Mouse (Mus musculus): ENCODE measurements at regions not wholly inside any gene's neighbourhood (a gene's known extent, or its start where the extent isn't known, plus 50 kb on each side); places are given as distances from the start of the nearest gene placed in this dataset.

GRCm38 (mm10) chr9:120766881-120767280 is 162.1 kb upstream of the Ctnnb1 start:
- peak; percentile 2 for DNase-seq (ENCODE audit: low spot score)

DNA sequence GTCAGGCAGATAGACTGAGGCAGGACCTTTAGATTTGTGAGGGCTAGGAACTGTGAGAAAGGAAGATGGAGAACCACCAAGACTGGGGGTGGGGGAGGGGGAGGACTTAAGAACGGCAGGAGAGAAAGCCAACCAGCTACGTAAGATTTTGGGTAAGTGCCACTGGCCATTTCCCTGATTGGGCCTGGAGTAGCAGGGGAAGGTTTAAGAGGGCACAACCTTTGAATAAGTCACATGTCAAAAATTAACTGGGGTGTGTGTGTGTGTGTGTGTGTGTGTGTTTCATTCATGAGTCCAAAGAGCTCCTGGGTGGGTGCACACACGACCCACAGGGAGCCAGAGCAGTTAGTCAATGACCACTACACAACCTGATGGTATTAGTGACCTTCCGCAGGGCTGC is 161.6 kb upstream of the Ctnnb1 start:
- DNase-seq (ENCODE audit: low spot score), result no peak

DNA sequence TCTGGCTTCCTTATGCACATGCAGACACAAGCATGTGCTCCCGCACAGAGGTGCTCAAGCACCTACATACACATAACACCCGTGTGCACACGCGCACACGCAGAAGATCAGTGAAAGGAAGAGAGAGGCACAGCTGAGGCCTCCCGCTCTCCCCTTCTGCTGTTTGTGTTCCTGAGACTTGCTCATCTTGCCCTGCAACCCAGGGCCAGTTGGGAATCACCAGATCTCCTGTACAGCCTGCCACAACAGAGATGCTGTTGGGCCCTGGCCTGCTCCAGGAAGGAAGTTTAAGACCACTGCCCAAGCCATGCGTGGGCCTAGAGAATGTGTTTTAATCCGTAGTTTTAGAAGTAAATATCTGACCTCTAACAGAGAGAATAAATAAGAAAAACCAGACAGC is 160.0 kb upstream of the Ctnnb1 start:
- peak; percentile 14 for DNase-seq (ENCODE audit: low spot score)

DNA sequence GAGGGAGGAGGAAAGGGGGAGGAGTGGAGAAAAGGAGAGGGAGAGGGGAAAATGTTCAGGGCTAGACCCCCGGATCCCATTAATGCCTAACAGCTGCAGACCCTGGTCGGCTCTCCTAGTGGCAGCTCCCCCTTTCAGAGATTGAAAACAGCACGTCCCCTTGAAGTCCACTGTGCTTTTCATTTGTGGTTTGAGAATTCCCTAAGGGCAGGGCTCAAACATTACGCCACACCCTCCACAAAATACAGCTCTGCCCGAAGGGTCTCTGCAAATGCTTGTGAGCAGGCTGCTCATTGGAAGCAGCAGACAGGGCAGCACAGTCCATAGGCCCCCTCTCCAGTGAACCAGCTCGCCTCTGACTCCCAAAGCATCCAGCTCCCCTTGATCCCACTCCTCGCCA is 159.3 kb upstream of the Ctnnb1 start:
- peak; percentile 13 for DNase-seq (ENCODE audit: low spot score)

DNA sequence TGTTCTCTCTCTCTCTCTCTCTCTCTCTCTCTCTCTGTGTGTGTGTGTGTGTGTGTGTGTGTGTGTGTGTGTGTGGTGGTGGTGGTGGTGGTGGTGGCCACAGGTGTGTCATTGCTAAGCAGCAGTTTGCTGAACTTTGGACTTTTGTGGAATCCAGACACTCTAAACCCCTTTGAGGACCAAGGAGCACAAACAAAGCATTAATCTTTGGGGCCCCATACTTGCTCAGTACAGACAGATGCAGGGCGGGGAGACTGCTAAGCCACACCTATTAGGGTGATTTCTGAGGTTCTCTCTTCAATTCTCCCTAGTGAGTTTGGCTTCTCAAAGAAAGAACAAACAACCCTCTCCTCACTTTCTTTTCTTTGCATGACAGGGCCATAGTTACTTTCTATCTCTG is 158.1 kb upstream of the Ctnnb1 start:
- peak; percentile 1 for DNase-seq (ENCODE audit: low spot score)

- peak; percentile 12 for DNase-seq (ENCODE audit: low spot score)
These were observed 157.0 kb upstream of the Ctnnb1 start for GRCm38 (mm10) chr9:120771896-120772530.

DNA sequence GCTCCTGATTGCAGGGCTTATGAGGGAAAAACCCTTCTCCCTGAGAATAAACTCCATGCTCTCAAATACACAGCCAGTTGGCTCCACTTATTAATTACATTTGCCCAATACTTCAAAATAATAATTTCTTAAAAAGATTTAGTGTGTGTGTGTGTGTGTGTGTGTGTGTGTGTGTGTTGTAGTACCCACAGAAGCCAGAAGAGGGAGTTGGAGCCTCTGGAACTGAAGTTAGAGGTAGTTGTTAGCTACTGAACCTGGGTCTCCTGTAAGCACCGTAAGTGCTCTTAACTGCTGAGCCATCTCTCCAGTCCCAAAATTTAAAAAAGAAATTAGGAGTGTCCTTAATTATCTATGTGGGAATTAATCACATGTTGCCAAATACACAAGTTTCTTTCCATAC is 154.8 kb upstream of the Ctnnb1 start:
- DNase-seq (ENCODE audit: low spot score), result no peak

- no peak for DNase-seq (ENCODE audit: low spot score)
These were observed 154.2 kb upstream of the Ctnnb1 start for GRCm38 (mm10) chr9:120774772-120775171.

- DNase-seq (ENCODE audit: low spot score), result no peak
These were observed 153.3 kb upstream of the Ctnnb1 start for GRCm38 (mm10) chr9:120775721-120776120.

DNA sequence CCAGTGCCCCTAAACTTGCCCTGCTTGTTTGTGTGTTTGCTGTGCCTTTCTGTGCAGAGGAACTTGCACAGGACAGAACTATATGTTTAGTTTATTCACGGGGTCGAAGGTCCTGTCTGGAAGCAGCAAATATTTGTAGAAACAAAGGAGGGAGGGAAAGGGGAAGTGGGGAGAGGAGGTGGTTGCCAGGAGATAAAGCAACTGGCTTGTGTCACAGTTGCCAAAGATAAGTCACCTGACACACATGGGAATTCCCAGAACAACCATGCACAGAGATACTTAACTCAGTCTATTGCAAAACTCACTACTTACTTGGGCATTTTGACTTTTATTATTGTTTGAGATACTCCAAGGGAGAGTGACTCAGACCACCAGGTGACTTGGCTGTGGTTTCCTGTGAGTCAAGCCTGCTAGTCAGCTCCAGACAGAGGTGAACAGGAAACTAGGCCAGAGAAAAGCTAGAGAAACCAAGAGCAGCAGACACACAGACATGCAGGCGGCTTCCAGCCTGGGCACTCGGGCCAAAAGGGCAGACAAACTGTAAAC is 152.5 kb upstream of the Ctnnb1 start:
- no peak for DNase-seq (ENCODE audit: low spot score)

GRCm38 (mm10) chr9:120777016-120777415 is 152.0 kb upstream of the Ctnnb1 start:
- DNase-seq (ENCODE audit: low spot score), result no peak

- DNase-seq (ENCODE audit: low spot score), result no peak
These were observed 151.5 kb upstream of the Ctnnb1 start for GRCm38 (mm10) chr9:120777501-120777900.

DNA sequence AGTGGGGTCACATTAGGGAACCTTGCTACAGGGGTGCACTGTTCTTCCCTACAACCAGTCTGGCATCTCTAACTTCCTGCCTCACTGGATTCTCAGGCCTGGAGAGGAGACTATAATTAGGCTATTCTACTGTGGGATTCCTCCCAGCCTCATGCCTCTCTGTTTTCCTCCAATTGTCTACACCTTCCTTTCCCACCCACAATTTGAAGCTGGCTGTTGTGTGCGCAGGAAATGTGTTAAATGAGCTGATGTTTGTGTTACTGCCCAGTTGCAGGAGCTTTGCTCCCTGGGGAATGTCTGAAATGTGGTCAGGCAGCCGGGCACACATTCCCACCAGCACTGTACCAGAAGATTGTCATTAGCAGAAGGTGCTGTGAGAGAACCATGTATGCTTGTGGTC is 150.6 kb upstream of the Ctnnb1 start:
- no peak for DNase-seq (ENCODE audit: low spot score)

DNA sequence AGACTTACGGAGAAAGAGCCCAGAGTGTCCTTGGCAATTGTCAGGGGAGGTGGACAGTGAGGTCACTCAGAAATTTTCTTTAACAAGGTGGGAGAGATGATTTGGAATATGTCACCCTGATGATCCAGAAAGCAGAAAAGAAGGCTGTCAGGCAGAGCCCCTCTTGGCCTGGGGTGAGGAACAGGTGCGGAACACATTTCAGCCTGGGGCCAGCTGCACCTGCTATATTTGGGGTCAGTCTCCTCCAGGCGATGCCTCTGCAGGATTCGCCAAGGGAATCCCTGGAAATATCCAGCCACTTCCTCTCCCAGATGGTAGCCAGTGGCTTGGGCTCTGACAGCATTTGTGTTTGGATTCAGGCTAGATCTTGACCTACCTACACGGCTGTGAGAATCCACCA is 134.8 kb upstream of the Ctnnb1 start:
- DNase-seq (ENCODE audit: low spot score), result no peak

DNA sequence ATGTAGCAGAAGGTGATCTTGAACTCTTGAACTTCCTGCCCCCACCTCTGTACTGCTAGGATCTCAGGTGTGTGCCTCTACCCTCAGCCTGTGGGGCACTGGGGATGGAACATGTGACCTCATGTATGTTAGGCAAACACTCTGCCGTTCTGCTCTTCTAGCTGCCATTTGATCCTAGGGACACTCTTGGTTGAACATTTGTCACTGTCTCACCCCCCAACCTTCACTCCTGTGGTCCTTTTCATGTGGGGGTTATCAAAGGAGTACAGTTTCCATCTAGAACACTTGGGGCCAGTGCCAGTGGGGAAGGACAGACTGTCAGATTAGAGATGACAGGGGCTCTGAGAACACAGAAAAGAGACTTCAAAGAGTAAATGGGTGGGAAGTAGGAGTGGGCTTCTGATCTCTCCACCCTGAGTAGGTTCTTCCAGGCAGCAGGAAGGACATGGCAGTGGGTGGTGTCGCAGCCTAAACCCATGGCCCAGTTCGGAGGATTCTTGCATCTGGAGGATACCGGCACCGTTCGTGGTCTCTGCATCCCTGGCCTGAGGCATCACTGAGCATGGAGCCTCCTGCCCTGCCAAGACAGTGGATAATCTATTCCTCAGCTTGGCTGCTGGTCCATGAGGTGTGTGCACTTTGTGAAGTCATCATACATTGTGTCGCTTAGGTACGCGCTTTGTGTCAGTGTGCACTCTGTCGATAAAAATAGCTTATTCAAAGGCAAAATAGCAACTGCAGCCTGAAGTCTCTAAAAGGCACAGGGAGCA is 132.7 kb upstream of the Ctnnb1 start:
- DNase-seq (ENCODE audit: low spot score), result no peak

DNA sequence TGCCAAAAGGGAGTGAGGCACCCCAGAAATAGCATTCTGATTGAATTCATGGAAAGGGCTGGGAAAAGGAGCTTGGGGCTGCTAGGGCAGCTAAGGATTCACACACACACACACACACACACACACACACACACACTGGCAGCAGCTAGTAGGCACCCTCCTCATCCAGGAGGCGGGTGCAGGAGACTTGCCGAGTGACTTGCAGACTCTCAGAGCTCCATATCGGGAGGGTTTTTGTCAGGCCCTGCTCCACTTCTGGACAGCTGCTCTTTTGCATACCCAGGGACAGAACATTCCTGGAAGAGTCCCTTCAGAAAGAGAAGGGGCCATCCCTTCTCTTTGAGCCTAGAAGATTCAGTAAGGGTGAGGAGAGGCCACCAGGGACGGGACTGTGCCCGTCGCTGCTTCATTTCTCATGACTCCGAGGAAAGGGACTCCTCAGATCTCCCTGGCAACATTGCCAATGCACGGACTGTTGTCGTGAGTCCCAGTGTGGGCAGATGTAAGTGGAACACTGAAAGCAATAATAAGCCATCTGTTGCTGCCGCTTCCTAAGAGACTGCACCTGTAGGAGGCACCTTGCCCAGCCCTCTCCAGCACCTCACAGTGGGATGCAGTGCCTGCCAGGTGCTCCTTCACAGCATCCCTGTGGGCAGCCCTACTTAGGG is 130.9 kb upstream of the Ctnnb1 start:
- no peak for DNase-seq (ENCODE audit: low spot score)

DNA sequence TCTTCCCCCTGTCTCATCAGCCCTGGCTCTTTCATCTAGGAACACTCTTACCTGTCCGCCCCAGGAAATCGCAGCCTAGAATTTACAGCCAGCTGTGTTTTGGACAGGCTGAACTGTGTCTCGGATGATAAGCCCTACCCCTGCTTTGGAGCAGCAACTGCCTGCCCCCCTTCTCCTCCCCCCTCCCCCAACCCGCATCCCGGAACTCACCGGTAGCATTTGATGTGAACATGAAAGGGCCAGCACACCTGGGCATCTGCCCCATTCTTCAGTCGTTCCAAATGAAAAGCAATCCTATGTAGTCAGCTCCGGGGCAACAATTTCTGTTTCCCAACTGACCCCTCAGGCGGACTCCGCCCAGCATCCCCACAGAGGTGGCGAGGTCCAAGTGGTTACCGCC is 130.1 kb upstream of the Ctnnb1 start:
- DNase-seq (ENCODE audit: low spot score), result no peak

- DNase-seq (ENCODE audit: low spot score), result no peak
These were observed 126.4 kb upstream of the Ctnnb1 start for GRCm38 (mm10) chr9:120802646-120803045.

- no peak for DNase-seq (ENCODE audit: low spot score)
These were observed 124.2 kb upstream of the Ctnnb1 start for GRCm38 (mm10) chr9:120804760-120805294.

GRCm38 (mm10) chr9:120808741-120809425 is 120.1 kb upstream of the Ctnnb1 start:
- no peak for DNase-seq (ENCODE audit: low spot score)

GRCm38 (mm10) chr9:120811522-120811921 is 117.5 kb upstream of the Ctnnb1 start:
- no peak for DNase-seq (ENCODE audit: low spot score)

DNA sequence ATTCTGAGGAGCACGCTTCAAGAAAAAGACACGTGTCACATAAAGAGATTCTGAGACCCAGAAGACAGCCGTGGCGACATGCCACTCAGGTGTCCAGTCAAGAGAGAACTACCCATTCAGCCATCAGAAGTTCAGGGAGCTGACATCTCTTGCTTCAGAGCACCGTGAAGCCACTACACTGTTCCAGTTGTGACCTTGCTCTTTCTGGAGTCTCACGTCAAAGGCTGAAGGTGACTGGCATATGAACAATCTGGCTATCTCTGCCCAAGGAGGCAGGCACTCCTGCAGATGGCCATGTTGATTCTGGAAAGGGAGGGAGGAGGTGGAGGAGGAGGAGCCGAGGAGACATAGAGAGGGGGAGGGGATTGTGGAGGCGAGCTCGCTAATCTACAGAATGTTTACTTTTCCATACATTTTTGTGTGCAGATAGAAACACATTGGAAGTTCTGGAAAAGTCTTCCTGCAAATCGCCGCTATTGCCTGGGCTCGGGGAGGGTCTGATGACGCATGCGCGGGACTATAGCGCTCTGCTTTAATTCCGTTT is 116.3 kb upstream of the Ctnnb1 start:
- DNase-seq (ENCODE audit: low spot score), result no peak

Measured in urinary bladder, adult 2 months (tissue).